Mouse (Mus musculus) left cerebral cortex, adult 18-20 months (tissue): ENCODE results near the gene Tmem40. TPM values are rescaled to one million over a fixed set of nuclear protein-coding genes. Genes with fewer than 3 reads are reported as not detected.

ENCODE experiments used
- DNase-seq, 2 experiments: peaks; one replicate each; pipeline ENCODE4 v3.0.0; 2021 to 2022; ENCODE audit warnings: low spot score in 2 of 2, mixed read lengths in 1 of 2
- long read RNA-seq, 2 experiments: library from polyadenylated mRNA; stranded (forward); transcript quantifications; one replicate each; pipeline ENCODE4 v2.0.0; 2021
- total RNA-seq, 2 experiments: library from RNA; stranded (reverse); gene quantifications; 2 replicates each; pipeline ENCODE4 v1.2.3; 2021

The Tmem40 gene
- 1 to 10 TPM in 1 of 2 experiments, under 1 TPM in 1; 0.56 to 4.8 TPM for total RNA-seq
- long read RNA-seq, experiment 1, result 0 reads
- long read RNA-seq, experiment 2, result 0 reads

DNA sequence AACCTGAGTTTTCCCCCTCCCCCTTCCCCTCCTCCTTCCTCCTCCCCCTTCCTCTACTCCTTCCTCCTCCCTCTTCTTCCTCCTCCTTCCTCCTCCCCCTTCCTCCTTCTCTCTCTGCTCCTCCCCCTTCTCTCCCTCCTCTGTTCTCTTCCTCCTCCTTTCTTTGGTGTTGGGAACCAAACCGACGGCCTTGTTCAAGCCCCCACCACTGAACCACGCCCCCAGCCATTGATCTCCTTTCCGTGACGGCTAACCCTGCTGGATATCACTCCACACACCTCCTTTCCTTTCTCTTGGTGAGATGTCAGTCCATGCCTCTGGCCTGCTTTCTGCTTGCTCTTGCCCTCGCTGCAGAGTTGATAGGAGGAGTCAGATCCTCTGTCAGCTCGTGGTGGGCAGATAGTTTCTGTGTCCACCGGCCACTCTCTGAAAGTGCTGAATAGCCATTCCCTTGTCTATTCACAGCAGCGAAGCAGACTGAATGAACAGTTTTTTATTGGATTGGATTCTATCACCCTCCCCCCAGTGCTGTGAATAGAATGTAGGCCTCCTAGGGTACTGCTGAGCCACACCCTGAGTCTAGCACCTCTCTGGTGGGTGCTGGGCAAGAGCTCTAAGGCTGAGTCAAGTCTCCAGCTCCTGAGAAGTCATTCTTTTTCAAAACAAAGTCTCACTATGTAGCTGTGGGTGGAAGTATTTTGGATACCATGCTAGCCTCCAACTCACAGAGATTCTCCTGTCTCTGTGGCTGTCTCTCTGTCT, at the start of gene Tmem40:
TSS of gene Tmem40 (minus strand) at position 416 of the 762 bp plus-strand sequence.
- DNase-seq, result peak in 1 of 2 experiments; percentile 17

GRCm38 (mm10) chr6:115811606-115812005, 49.4 kb upstream of the Tmem40 start:
- no peak for DNase-seq

DNA sequence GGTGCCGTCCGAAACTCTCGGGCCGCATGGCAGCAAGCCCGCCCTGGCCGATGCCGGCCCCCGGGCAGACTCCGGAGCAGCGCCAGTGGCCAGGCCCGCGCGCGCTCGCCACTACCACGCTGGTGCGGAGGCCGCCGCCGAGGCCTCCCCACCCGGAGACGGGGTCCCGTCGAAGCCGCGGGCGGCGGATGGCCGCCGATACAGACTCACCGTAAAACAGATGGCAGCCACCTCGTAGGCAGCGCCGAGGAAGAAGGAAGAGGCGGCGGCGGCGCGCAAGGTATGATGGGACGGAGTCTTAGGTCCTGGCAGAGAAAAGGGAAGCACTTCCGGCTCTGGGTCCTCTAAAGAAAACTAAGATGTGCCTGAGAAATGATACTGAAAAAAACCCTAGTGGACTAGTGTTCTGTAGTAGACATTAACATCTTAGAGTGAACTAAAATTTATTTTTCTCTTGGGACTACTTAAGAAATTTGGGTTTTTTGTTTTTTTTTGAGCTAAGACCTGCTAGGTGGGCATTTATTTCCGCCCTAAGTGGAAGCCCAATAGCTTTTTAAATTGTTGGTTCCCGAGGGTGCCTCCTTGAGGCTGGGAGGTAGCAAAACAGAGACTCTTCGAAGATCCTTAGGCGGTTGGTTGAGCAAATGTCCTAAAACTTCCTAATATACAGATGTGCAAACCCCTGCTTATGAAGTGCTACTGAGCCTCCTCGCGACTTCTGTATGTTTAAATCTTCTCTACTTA, 46.5 kb upstream of the Tmem40 start, which contains the start of gene Rpl32:
TSS of gene Rpl32 (minus strand) at position 260 of the 744 bp plus-strand sequence.
- peak; percentile 83 to 91 for DNase-seq

DNA sequence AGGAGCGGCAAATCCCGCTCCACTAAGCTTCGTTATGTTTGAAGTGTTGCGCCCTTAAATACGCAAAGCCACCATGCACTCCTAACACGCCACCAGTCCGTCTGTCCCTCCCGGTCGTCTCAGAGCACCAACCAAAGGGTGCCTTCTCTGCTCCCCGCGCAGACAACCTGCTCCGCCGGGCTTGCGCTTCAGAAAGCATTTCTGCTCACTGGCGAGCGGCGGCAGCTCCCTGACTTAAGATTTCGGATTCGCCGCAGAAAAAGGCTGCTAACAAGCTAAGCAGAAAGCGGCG, 45.9 kb upstream of the Tmem40 start:
- DNase-seq, result no peak

DNA sequence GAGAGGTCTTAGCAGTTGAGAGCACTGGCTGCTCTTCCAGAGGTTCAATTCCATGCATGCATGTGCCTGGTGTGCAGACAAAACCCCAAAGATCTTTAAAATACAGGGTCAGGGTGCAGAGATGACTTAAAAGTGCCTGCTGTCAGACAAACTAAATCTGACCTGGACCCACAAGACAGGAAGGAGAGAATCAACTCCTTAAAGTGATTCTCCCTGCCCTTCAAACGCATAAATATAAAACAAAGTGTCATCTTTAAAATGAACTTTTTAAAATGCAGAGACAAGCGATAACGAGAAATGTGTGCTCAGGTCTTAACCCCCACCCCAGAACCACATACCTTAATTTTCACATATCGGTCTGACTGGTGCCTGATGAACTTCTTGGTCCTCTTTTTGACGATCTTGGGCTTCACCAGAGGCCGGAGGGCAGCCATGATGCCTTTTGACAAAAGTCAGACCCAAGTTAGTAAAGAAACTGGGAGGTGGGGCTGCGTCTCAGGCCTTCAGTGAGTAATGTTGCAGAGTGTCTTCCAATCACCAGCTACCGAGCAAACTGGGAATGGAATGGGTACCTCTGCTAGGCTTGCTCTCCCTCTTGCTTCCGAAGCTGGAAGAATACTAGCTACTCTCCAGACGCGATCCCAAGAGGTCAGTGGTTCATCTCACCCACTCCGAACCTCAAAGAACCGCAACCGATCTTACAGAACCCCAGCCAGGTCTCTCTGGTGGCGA, 45.4 kb upstream of the Tmem40 start:
- DNase-seq, result no peak

DNA sequence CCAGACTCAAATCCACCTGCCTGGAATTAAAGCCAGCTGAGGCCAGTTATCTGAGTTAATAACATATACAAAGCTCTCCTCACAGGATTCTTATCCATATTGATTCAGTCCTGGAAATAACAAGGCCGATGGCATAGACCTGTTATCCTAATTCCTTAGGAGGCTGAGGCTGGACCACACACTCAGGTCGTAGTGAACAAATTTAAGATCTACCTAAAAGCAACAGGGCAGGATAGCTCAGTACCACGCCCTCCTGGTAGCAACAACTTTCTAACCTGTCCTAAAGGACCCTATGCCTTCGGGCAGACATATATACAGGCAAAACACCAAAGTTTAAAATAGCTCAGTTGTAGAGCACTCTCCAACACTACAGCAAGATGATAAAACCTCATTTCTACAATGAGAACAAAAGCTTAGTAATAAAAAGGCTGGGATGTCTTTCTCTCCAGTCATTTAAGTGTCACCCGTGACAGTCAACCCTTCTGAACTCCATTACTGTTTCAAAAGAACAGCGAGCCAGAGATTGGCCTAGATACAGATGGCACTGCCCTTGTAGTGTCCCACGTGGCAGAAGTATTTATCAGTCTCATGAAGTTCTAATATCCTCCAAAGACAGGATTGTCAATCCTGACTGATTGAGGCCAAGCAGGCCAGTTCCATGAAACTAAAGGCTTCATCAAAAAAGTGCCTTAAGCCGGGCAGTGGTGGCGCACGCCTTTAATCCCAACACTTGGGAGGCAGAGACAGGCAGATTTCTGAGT, 42.4 kb upstream of the Tmem40 start:
- no peak for DNase-seq

GRCm38 (mm10) chr6:115803541-115804382, 41.6 kb upstream of the Tmem40 start:
- DNase-seq, result peak; percentile 78 to 80

DNA sequence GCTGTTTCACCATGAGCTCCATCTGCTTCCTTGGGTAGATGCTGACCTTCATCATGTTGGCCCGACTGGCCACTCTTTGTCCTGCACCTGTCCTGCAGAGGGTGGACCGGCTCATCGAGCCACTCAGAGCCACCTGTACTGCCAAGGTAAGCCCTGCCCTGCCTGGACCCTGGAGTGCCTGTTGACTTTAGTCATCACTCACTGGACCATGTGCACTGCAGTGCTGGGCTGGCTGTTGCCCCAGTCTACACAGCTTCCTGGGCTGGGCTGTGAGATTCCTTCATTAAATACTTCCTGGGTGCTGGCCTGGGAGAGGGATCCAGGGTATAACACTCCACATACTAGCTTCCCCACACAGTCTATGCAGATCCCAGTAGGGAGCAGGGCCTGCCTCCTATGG, 39.6 kb upstream of the Tmem40 start:
- no peak for DNase-seq

DNA sequence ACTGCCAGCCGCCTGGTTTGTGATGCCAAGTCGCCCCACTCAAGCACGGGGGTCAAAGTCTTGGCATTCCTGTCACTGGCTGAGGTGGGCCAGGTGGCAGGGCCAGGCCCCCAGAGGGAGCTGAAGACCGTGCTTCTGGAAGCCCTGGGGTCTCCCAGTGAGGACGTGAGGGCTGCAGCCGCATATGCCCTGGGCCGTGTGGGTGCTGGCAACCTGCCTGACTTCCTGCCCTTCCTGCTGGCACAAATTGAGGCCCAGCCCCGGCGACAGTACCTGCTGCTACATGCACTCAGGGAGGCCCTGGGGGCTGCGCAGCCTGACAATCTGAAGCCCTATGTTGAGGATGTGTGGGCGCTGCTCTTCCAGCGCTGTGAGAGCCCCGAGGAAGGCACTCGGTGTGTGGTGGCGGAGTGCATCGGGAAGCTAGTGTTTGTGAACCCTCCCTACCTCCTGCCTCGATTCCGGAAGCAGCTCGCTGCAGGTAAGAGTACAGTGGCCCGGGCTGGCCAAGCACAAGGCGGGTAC, 30.5 kb upstream of the Tmem40 start:
- no peak for DNase-seq

GRCm38 (mm10) chr6:115791842-115792686, 29.9 kb upstream of the Tmem40 start:
- no peak for DNase-seq

GRCm38 (mm10) chr6:115791016-115791415, 28.8 kb upstream of the Tmem40 start:
- DNase-seq, result no peak

DNA sequence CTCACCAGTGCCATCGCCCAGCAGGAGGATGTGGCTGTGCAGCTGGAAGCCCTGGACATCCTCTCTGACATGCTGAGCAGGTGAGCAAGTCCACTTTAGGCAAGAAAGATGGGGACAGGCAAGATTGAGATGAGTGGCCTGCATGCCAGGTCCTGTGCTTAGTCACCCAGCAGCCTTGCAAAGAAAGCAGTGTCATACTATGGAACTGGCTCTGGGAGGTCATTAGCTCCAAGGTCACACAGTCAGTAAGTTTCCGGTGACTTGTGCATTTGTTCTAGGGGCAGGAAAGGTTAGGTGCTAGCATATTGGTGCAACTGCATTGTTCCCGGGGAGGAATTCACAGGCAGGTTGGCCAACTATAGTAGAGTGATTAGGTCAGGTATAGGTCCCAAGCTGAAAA, 20.6 kb upstream of the Tmem40 start:
- DNase-seq, result no peak

GRCm38 (mm10) chr6:115776363-115776762, 14.2 kb upstream of the Tmem40 start:
- no peak for DNase-seq

DNA sequence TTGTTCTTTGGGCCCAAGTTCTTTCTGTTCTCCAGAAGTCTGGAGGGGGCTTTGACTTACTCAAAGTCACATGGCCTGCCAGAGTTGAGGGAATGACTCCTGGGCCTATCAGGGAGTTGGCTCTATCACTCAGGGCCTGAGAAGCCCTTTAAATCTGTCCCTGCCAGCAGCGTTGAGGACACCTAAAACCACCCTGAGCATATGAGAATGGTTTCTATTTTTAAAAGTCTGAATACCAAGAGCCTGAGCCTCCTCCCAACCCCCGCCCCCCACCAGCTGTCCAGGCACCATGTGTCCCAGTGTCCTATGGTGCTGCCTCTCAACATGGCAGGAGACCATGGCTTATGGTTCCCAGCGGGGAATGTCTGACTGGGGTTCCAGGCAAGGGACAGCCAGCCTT, 13.6 kb upstream of the Tmem40 start:
- no peak for DNase-seq

- DNase-seq, result no peak
Measured at GRCm38 (mm10) chr6:115774501-115774921, 12.3 kb upstream of the Tmem40 start, which contains the start of gene Cand2. Gene Cand2 (plus strand): TSS chr6:115774538.

GRCm38 (mm10) chr6:115773966-115774413, 11.8 kb upstream of the Tmem40 start:
- DNase-seq, result no peak

- DNase-seq, result no peak
Measured at GRCm38 (mm10) chr6:115772604-115773003, 10.4 kb upstream of the Tmem40 start.

- DNase-seq, result no peak
Measured at GRCm38 (mm10) chr6:115772201-115772600, 10.0 kb upstream of the Tmem40 start.

DNA sequence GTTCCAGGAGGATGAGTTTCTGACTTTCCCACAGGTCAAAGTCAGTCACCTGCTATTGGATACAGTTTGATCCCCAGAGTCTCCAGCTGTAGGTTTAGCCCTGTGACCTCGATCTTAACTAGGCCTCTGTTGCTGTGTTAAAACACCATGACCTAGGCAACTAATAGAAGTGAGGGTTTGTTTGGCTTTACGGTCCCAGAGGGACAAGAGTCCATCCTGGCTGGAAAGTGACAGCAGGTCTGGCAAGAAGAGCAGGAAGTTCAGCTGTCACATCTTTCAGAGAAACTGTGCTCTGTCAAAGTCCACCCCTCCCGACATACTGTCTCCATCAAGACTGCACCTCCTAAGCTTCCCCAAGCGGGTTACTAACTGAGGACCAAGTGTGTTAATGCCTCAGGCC, 8.6 kb upstream of the Tmem40 start:
- no peak for DNase-seq
